Mouse (Mus musculus): Measurements from ENCODE around the gene Nupr1l. TPM values are rescaled to one million over a fixed set of nuclear protein-coding genes. Genes with fewer than 3 reads are reported as not detected.

Gene Nupr1l
- 16.2 and 25.4 TPM in 2 replicates for polyA plus RNA-seq (2012; rRNA removed)

GRCm38 (mm10) chr5:129908242-129908965 lies at the start of gene Nupr1l:
TSS of gene Nupr1l (plus strand) at chr5:129908540.

GRCm38 (mm10) chr5:129886911-129887636 lies 21.3 kb upstream of the Nupr1l start, which contains the start of gene Chchd2:
TSS of gene Chchd2 (minus strand) at chr5:129887470.

GRCm38 (mm10) chr5:129895198-129896088 lies 12.9 kb upstream of the Nupr1l start, which contains the start of gene Zbed5:
TSS of gene Zbed5 (plus strand) at chr5:129895723.

GRCm38 (mm10) chr5:129898449-129898848 lies 9.9 kb upstream of the Nupr1l start, which contains the start of gene Phkg1:
TSS of gene Phkg1 (minus strand) at chr5:129898549.

GRCm38 (mm10) chr5:129941495-129942045 lies 33.2 kb downstream of the Nupr1l start, which contains the start of gene Vkorc1l1:
TSS of gene Vkorc1l1 (plus strand) at chr5:129941970.

Other genes with a start within 250 kb of the Nupr1l start
- gene Zfp11, start 238.4 kb upstream of the Nupr1l start, polyA plus RNA-seq (2012; rRNA removed), result 1.5 and 2.2 TPM in 2 replicates
- not detected in 2 replicates for gene Sept14, start 200.0 kb upstream of the Nupr1l start, polyA plus RNA-seq (2012; rRNA removed)
- gene Mrps17, start 193.0 kb upstream of the Nupr1l start, polyA plus RNA-seq (2012; rRNA removed), result 76.4 and 101 TPM in 2 replicates
- gene Nipsnap2, start 183.5 kb upstream of the Nupr1l start, polyA plus RNA-seq (2012; rRNA removed), result 43.1 and 56.3 TPM in 2 replicates
- gene Psph, start 121.1 kb upstream of the Nupr1l start, polyA plus RNA-seq (2012; rRNA removed), result 20.3 and 21.0 TPM in 2 replicates
- gene Sumf2, start 61.6 kb upstream of the Nupr1l start, polyA plus RNA-seq (2012; rRNA removed), result 23.9 and 33.8 TPM in 2 replicates
- gene Chchd2, start 21.1 kb upstream of the Nupr1l start, polyA plus RNA-seq (2012; rRNA removed), result 1,641 and 1,970 TPM in 2 replicates
- gene Zbed5, start 12.8 kb upstream of the Nupr1l start, polyA plus RNA-seq (2012; rRNA removed), result 7.2 and 9.1 TPM in 2 replicates
- 1.7 and 2.3 TPM in 2 replicates for gene Phkg1, start 10.0 kb upstream of the Nupr1l start, polyA plus RNA-seq (2012; rRNA removed)
- gene Vkorc1l1, start 33.4 kb downstream of the Nupr1l start, polyA plus RNA-seq (2012; rRNA removed), result 10.4 and 17.2 TPM in 2 replicates
- gene Gusb, start 94.5 kb downstream of the Nupr1l start, polyA plus RNA-seq (2012; rRNA removed), result 42.7 and 61.5 TPM in 2 replicates
- 80.0 and 109 TPM in 2 replicates for gene Asl, start 120.7 kb downstream of the Nupr1l start, polyA plus RNA-seq (2012; rRNA removed)
- gene Crcp, start 120.8 kb downstream of the Nupr1l start, polyA plus RNA-seq (2012; rRNA removed), result 14.4 and 16.9 TPM in 2 replicates
- gene Tpst1, start 164.8 kb downstream of the Nupr1l start, polyA plus RNA-seq (2012; rRNA removed), result 30.3 and 40.9 TPM in 2 replicates
- 12.1 and 18.1 TPM in 2 replicates for gene Kctd7, start 236.3 kb downstream of the Nupr1l start, polyA plus RNA-seq (2012; rRNA removed)

Measured in ovary, adult 2 months (tissue).